Mouse (Mus musculus) myocyte (in vitro differentiated cells): Measurements from ENCODE around the gene Asb16. TPM values are rescaled to one million over a fixed set of nuclear protein-coding genes. Genes with fewer than 3 reads are reported as not detected.

Experiments
- H3K27me3 ChIP-seq: one replicate; pipeline ENCODE4 v1.6.1; 2011; ENCODE audit not compliant: control insufficient read depth, insufficient read depth, insufficient read length
- H3K36me3 ChIP-seq: one replicate; pipeline ENCODE4 v1.6.1; 2011; ENCODE audit not compliant: control insufficient read depth, insufficient read depth
- H3K4me2 ChIP-seq: one replicate; pipeline ENCODE4 v1.6.1; 2011; ENCODE audit warnings: low read depth, control low read depth
- H3K4me3 ChIP-seq: one replicate; pipeline ENCODE4 v1.5.1; 2011; ENCODE audit warnings: mild to moderate bottlenecking, control low read depth, moderate library complexity
- H3K79me2 ChIP-seq: one replicate; pipeline ENCODE4 v1.6.1; 2011; ENCODE audit not compliant: control insufficient read depth, insufficient read depth
- H3ac ChIP-seq: one replicate; pipeline ENCODE4 v1.6.1; 2011; ENCODE audit not compliant: control insufficient read depth, insufficient read length
- CEBPB ChIP-seq: IDR thresholded peaks from 2 replicates; pipeline ENCODE4 v1.6.1; 2011; ENCODE audit warnings: mild to moderate bottlenecking, moderate library complexity; ENCODE audit not compliant: poor library complexity, insufficient read depth, severe bottlenecking
- E2F4 ChIP-seq: IDR thresholded peaks from one replicate; pipeline ENCODE4 v1.6.1; 2011; ENCODE audit warnings: mild to moderate bottlenecking, control low read depth, moderate library complexity; ENCODE audit not compliant: insufficient read depth
- MAX ChIP-seq: IDR thresholded peaks from one replicate; pipeline ENCODE4 v1.6.1; 2011; ENCODE audit warnings: low read depth, mild to moderate bottlenecking, control low read depth
- MYOD1 ChIP-seq, 3 experiments: IDR thresholded peaks; one replicate each; pipeline ENCODE4 v1.6.1; 2011; ENCODE audit warnings: control low read depth in 2 of 3, low read depth in 2 of 3, mild to moderate bottlenecking in 2 of 3, moderate library complexity in 1 of 3; ENCODE audit not compliant: insufficient read length in 2 of 3, control insufficient read depth in 1 of 3
- MYOG ChIP-seq, 3 experiments: IDR thresholded peaks; one replicate each; pipeline ENCODE4 v1.6.1; 2011; ENCODE audit warnings: control low read depth in 2 of 3, low read depth in 2 of 3, mild to moderate bottlenecking in 2 of 3; ENCODE audit not compliant: insufficient read length in 2 of 3, control insufficient read depth in 1 of 3, insufficient read depth in 1 of 3
- POLR2A ChIP-seq: IDR thresholded peaks from one replicate; pipeline ENCODE4 v1.6.1; 2011; ENCODE audit warnings: low read depth, mild to moderate bottlenecking, control low read depth, moderate library complexity; ENCODE audit not compliant: insufficient read length
- POLR2AphosphoS2 ChIP-seq: IDR thresholded peaks from one replicate; pipeline ENCODE4 v1.6.1; 2011; ENCODE audit warnings: low read depth, control low read depth; ENCODE audit not compliant: insufficient read length
- REST ChIP-seq: IDR thresholded peaks from one replicate; pipeline ENCODE4 v1.6.1; 2011; ENCODE audit warnings: mild to moderate bottlenecking, control low read depth, moderate library complexity; ENCODE audit not compliant: insufficient read depth, insufficient read length
- SRF ChIP-seq: IDR thresholded peaks from one replicate; pipeline ENCODE4 v1.6.1; 2011; ENCODE audit warnings: low read depth; ENCODE audit not compliant: control insufficient read depth, insufficient read length
- TCF12 ChIP-seq: IDR thresholded peaks from one replicate; pipeline ENCODE4 v1.6.1; 2011; ENCODE audit warnings: mild to moderate bottlenecking, control low read depth; ENCODE audit not compliant: poor library complexity, insufficient read depth, severe bottlenecking
- TCF3 ChIP-seq: IDR thresholded peaks from one replicate; pipeline ENCODE4 v1.6.1; 2011; ENCODE audit warnings: low read depth, control low read depth; ENCODE audit not compliant: insufficient read length
- USF1 ChIP-seq: IDR thresholded peaks from one replicate; pipeline ENCODE4 v1.6.1; 2011; ENCODE audit warnings: low read depth, mild to moderate bottlenecking, control low read depth, moderate library complexity
- polyA plus RNA-seq: library from polyadenylated mRNA; unstranded; fragments of >200 nt; fragmentation: generic; extraction: Trizol; gene quantifications from one replicate; pipeline ENCODE4 v1.2.1, GENCODE M21; 2012; ENCODE audit warnings: missing spikeins

Gene Asb16
- polyA plus RNA-seq, 1 experiment = 5.1 TPM

DNA sequence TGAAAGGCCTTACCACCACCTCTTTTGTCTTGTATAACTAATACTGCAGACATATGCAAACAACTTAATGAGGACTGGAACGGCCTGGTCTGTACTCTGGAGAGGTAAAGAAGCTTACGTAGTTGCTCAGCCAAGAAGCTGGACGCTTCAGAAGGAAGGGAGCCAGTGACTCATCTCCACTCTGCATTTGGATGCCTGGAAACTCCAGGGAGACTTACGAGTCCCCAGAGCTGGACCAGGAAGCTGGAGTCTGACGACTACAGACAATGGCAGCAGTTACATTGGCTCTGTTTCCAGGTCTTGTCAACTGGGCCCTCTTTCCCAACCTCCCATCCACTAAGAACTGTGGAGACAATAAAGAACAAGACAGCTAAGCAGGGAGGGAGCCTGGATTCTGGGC is 58.7 kb downstream of the Asb16 start:
- Histone ChIP-seq H3K27me3 (peaks cover 16% of the 10 kb centered on the region), H3K4me2 (no peak overlapping the region), H3K79me2 (no peaks in the 10 kb centered on the region), H3ac (no peak overlapping the region), H3K4me3 (no peak overlapping the region), H3K36me3 (no peaks in the 10 kb centered on the region)
- TF ChIP-seq USF1 (no peak), MYOG (IDR thresholded peaks at IDR 0.05; ENCODE audit: control insufficient read depth in 1 of 3, insufficient read depth in 1 of 3, insufficient read length in 2 of 3, low read depth in 2 of 3) (no peak), SRF (no peak), MAX (no peak)

DNA sequence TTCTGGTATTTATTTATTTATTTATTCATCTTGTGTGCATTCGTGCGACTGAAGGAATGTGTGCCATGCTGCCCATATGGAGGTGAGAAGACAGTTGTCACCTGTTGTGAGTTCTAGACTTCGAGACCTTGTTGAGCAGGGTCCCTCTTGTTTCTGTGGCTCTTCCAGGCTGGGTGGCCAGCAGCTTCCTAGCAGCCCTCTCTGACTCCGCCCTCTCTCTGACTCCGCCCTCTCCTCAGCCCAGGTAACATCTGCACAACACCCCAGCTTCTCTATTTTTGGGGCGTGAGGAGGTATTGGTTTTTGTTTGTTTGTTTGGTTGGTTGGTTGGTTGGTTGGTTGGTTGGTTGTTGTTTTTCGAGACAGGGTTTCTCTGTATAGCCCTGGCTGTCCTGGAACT is 59.3 kb downstream of the Asb16 start:
- no peak for TF ChIP-seq POLR2A
- no peak for TF ChIP-seq TCF3
- no peak for TF ChIP-seq USF1
- no peak for TF ChIP-seq TCF12
- TF ChIP-seq POLR2AphosphoS2 = no peak
- no peak for TF ChIP-seq MYOG (IDR thresholded peaks at IDR 0.05; ENCODE audit: control insufficient read depth in 1 of 3, insufficient read depth in 1 of 3, insufficient read length in 2 of 3, low read depth in 2 of 3)
- no peak for TF ChIP-seq MYOD1 (IDR thresholded peaks at IDR 0.05; ENCODE audit: control insufficient read depth in 1 of 3, insufficient read length in 2 of 3, low read depth in 2 of 3)
- no peak for TF ChIP-seq E2F4
- no peak for TF ChIP-seq REST
- TF ChIP-seq CEBPB = no peak
- TF ChIP-seq SRF = no peak
- Histone ChIP-seq H3K4me2 (no peak overlapping the region), H3ac (no peak overlapping the region), H3K79me2 (no peaks in the 10 kb centered on the region), H3K27me3 (peaks cover 22% of the 10 kb centered on the region), H3K4me3 (no peak overlapping the region), H3K36me3 (no peaks in the 10 kb centered on the region)

Other genes with a start within 250 kb of the Asb16 start
- 2.1 TPM for gene Mpp3, start 240.3 kb upstream of the Asb16 start, polyA plus RNA-seq
- gene Cd300lg, start 227.2 kb upstream of the Asb16 start, polyA plus RNA-seq = not detected
- 4.3 TPM for gene Mpp2, start 180.2 kb upstream of the Asb16 start, polyA plus RNA-seq
- not detected for gene Ppy, start 167.4 kb upstream of the Asb16 start, polyA plus RNA-seq
- gene Pyy, start 160.9 kb upstream of the Asb16 start, polyA plus RNA-seq = not detected
- not detected for gene Nags, start 123.2 kb upstream of the Asb16 start, polyA plus RNA-seq
- gene Tmem101, start 112.3 kb upstream of the Asb16 start, polyA plus RNA-seq = 37.7 TPM
- gene Lsm12, start 83.4 kb upstream of the Asb16 start, polyA plus RNA-seq = 33.1 TPM
- gene G6pc3, start 79.1 kb upstream of the Asb16 start, polyA plus RNA-seq = 58.1 TPM
- 77.3 TPM for gene Hdac5, start 38.6 kb upstream of the Asb16 start, polyA plus RNA-seq
- gene BC030867, start 19.9 kb upstream of the Asb16 start, polyA plus RNA-seq = 4.4 TPM
- gene Tmub2, start 16.2 kb downstream of the Asb16 start, polyA plus RNA-seq = 39.5 TPM
- gene Atxn7l3, start 27.9 kb downstream of the Asb16 start, polyA plus RNA-seq = 39.5 TPM
- gene Ubtf, start 51.0 kb downstream of the Asb16 start, polyA plus RNA-seq = 58.6 TPM
- not detected for gene Slc4a1, start 97.5 kb downstream of the Asb16 start, polyA plus RNA-seq
- gene Rundc3a, start 124.7 kb downstream of the Asb16 start, polyA plus RNA-seq = 10.3 TPM
- gene Slc25a39, start 139.2 kb downstream of the Asb16 start, polyA plus RNA-seq = 274 TPM
- 174 TPM for gene Grn, start 161.6 kb downstream of the Asb16 start, polyA plus RNA-seq
- gene Fam171a2, start 178.9 kb downstream of the Asb16 start, polyA plus RNA-seq = 162 TPM
- 7.2 TPM for gene Itga2b, start 201.4 kb downstream of the Asb16 start, polyA plus RNA-seq